Mouse (Mus musculus) midbrain, embryonic 14.5 days (tissue): ENCODE results near the gene Dnaja2. TPM values are rescaled to one million over a fixed set of nuclear protein-coding genes. Genes with fewer than 3 reads are reported as not detected.

Source experiments
- ATAC-seq: fragments of 200-750 bp; cut with Nextera tagmentation; 2 replicates; pipeline ENCODE4 v1.8.0; 2017; ENCODE audit warnings: moderate number of reproducible peaks, moderate library complexity; ENCODE audit not compliant: low FRiP score, low TSS enrichment
- DNase-seq: peaks from one replicate; pipeline ENCODE4 v3.0.0-alpha.2; 2015
- H3K27ac ChIP-seq: fragments of 300-500 bp; sonication (generic); replicated peaks from 2 replicates; pipeline ENCODE4 v1.5.1; 2014; ENCODE audit warnings: mild to moderate bottlenecking, low read depth, low read length, moderate library complexity
- H3K27me3 ChIP-seq: fragments of 300-500 bp; sonication (generic); 2 replicates; pipeline ENCODE4 v1.6.1; 2014; ENCODE audit warnings: low read length, control low read depth, mixed read lengths; ENCODE audit not compliant: control insufficient read depth, insufficient read depth
- H3K36me3 ChIP-seq: fragments of 300-500 bp; sonication (generic); 2 replicates; pipeline ENCODE4 v1.6.1; 2014; ENCODE audit warnings: low read length, control low read depth; ENCODE audit not compliant: control insufficient read depth, insufficient read depth
- H3K4me1 ChIP-seq: fragments of 300-500 bp; sonication (generic); 2 replicates; pipeline ENCODE4 v1.6.1; 2014; ENCODE audit warnings: mild to moderate bottlenecking, antibody characterized with exemption, low read length, control low read depth; ENCODE audit not compliant: control insufficient read depth, insufficient read depth
- H3K4me2 ChIP-seq: fragments of 300-500 bp; sonication (generic); 2 replicates; pipeline ENCODE4 v1.6.1; 2014; ENCODE audit warnings: mild to moderate bottlenecking, low read length, moderate library complexity
- H3K4me3 ChIP-seq: fragments of 300-500 bp; sonication (generic); replicated peaks from 2 replicates; pipeline ENCODE4 v1.5.1; 2014; ENCODE audit warnings: low read depth, low read length
- H3K9ac ChIP-seq: fragments of 300-500 bp; sonication (generic); replicated peaks from 2 replicates; pipeline ENCODE4 v1.6.1; 2014; ENCODE audit warnings: mild to moderate bottlenecking, low read length, moderate library complexity
- H3K9me3 ChIP-seq: fragments of 300-500 bp; sonication (generic); 2 replicates; pipeline ENCODE4 v1.6.1; 2016; ENCODE audit warnings: low read length, control low read depth, mixed read lengths; ENCODE audit not compliant: control insufficient read depth
- WGBS: fragments of 180-500 bp; shearing (Covaris S2); extraction: QIAGEN DNeasy Blood & Tissue Kit; methylation state at CpG from one replicate; pipeline ENCODE4 v1.1.7; 2014; 5-methylcytosine and 5-hydroxymethylcytosine counted together
- polyA plus RNA-seq: library from polyadenylated mRNA; unstranded; fragments of >200 nt; fragmentation: Nextera tagmentation; extraction: Ambion mirVana; gene quantifications from 2 replicates; pipeline ENCODE4 v1.2.1, GENCODE M21; 2014

Dnaja2 gene
- polyA plus RNA-seq, 1 experiment from 2014 or later, result 182 TPM

DNA sequence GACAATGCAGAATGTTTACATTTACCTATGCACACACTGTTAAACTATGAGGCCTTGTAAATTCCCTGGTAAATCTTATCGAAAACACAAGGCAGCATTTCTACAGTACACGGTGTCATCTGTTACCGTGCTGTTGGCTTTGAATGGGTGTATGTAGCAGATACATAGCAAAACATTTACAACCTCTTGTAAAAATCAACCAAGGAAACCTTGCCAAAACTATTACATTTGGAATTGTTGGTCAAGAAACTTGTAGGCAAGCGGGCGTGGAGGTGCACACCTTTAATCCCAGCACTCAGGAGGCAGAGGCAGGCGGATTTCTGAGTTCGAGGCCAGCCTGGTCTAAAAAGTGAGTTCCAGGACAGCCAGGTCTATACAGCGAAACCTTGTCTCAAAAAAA, 8.2 kb upstream of the Dnaja2 start:
- H3K9me3 ChIP-seq, result no peaks in the 10 kb centered on the region
- H3K27me3 ChIP-seq, result no peaks in the 10 kb centered on the region
- H3K4me1 ChIP-seq, result no peaks in the 10 kb centered on the region
- DNase-seq (no peak), ATAC-seq (no peak)
- no peak overlapping the region for H3K4me2 ChIP-seq
- no peak overlapping the region for H3K27ac ChIP-seq
- WGBS, result 92% methylated on average over 8 of the region's 8 CpGs
- no peaks in the 10 kb centered on the region for H3K36me3 ChIP-seq
- H3K9ac ChIP-seq, result no peak overlapping the region
- no peak overlapping the region for H3K4me3 ChIP-seq

- no peaks in the 10 kb centered on the region for H3K9me3 ChIP-seq
- no peak overlapping the region for H3K4me3 ChIP-seq
- H3K36me3 ChIP-seq, result no peaks in the 10 kb centered on the region
- peaks cover 4% of the 10 kb centered on the region; the same call in 1 of the 2 replicates for H3K4me1 ChIP-seq
- DNase-seq (no peak), ATAC-seq (no peak)
- no peak overlapping the region for H3K27ac ChIP-seq
- H3K27me3 ChIP-seq, result no peaks in the 10 kb centered on the region
- H3K4me2 ChIP-seq, result no peak overlapping the region
- WGBS, result 69% methylated on average over 2 of the region's 2 CpGs
- H3K9ac ChIP-seq, result no peak overlapping the region
Measured at GRCm38 (mm10) chr8:85559966-85560365, 4.8 kb upstream of the Dnaja2 start.

- Histone ChIP-seq H3K36me3 (no peaks in the 10 kb centered on the region), H3K9ac (no peak overlapping the region), H3K4me3 (no peak overlapping the region), H3K27ac (no peak overlapping the region), H3K4me2 (no peak overlapping the region), H3K27me3 (no peaks in the 10 kb centered on the region), H3K9me3 (no peaks in the 10 kb centered on the region), H3K4me1 (peaks cover 4% of the 10 kb centered on the region; the same call in 1 of the 2 replicates)
- DNase-seq, result no peak
- 97% methylated on average over 1 of the region's 1 CpGs for WGBS
- ATAC-seq, result no peak
Measured at GRCm38 (mm10) chr8:85559201-85559600, 4.1 kb upstream of the Dnaja2 start.

- no peak overlapping the region for H3K27ac ChIP-seq
- WGBS, result 86% methylated on average over 3 of the region's 3 CpGs
- peaks cover 6% of the 10 kb centered on the region; the same call in 1 of the 2 replicates for H3K4me1 ChIP-seq
- H3K4me2 ChIP-seq, result no peak overlapping the region
- peaks cover 6% of the 10 kb centered on the region for H3K36me3 ChIP-seq
- H3K9me3 ChIP-seq, result no peaks in the 10 kb centered on the region
- no peak for ATAC-seq
- H3K4me3 ChIP-seq, result no peak overlapping the region
- H3K9ac ChIP-seq, result no peak overlapping the region
- no peaks in the 10 kb centered on the region for H3K27me3 ChIP-seq
- no peak for DNase-seq
Measured at GRCm38 (mm10) chr8:85557601-85557986, 2.5 kb upstream of the Dnaja2 start.

GRCm38 (mm10) chr8:85556986-85557600, 1.9 kb upstream of the Dnaja2 start:
- Histone ChIP-seq H3K27ac (no peak overlapping the region), H3K27me3 (no peaks in the 10 kb centered on the region), H3K4me1 (peaks cover 6% of the 10 kb centered on the region; the same call in 1 of the 2 replicates), H3K36me3 (peaks cover 11% of the 10 kb centered on the region), H3K9ac (no peak overlapping the region), H3K4me2 (no peak overlapping the region), H3K4me3 (no peak overlapping the region), H3K9me3 (no peaks in the 10 kb centered on the region)
- no peak for ATAC-seq
- 64% methylated on average over 2 of the region's 2 CpGs for WGBS
- no peak for DNase-seq

DNA sequence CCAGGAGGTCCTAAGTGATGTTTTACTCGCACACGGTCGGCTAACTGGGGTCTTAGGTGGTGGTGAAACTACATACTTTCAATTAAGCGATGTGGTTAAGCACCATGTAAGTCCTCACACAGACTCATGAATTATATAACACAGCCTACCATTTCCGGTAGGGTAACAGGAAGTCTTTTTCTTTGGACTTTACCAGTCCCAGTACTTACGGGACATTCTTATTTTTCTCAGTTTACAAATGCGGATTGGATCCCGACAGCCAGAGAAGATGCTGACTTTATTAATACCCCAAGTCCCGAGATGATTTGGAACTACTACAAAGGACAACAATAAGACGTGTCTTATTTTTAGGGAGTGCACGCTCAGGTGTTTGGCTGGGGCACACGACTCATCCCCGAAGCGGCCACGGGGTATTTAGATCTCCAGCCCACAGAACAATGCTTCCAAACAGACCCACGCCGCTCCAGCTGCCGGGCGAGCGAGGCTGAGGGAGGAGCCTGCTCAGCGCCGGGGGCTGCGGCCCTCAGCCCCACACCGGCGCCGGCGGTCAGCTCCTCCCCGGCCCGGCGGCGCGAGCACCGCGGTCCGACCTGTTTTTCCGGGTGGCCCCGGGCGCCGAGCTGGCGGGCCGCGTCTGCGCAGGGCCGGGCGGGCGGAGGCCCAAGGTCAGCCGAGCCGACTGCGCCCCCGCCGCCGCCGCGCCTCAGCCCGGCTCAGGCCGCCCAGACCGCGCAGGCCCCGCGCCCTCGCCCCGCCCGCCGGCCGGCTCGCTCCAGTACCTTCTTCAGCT, 558 bp downstream of the Dnaja2 start:
- H3K4me3 ChIP-seq, result peak overlapping the region; percentile 94
- H3K9ac ChIP-seq, result peak overlapping the region; percentile 87
- ATAC-seq (peak; percentile 88), DNase-seq (peak; percentile 54)
- H3K9me3 ChIP-seq, result no peaks in the 10 kb centered on the region
- WGBS, result under 1% methylated on average over 62 of the region's 66 CpGs
- no peaks in the 10 kb centered on the region for H3K27me3 ChIP-seq
- peak overlapping the region; percentile 86 for H3K27ac ChIP-seq
- peak overlapping the region; percentile 91 for H3K4me2 ChIP-seq
- peaks cover 9% of the 10 kb centered on the region; the same call in 1 of the 2 replicates for H3K4me1 ChIP-seq
- H3K36me3 ChIP-seq, result peaks cover 32% of the 10 kb centered on the region

DNA sequence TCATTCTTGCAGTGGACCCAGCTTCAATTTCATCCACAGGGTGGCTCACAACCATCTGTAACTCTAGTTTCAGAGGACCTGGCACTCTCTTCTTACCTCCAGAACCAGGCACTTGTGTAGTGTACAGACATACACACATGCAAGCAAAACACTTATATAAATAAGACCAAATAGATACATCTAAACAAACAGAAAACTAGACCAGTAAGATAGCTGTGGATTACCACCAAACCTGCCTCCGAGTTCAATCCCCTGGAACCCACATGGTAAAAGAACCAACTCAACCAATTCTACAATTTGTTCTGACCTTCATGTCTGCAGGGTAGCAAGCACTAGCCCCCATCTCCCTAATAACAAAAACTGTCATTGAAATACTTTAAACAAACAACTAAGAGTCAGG, 3.2 kb downstream of the Dnaja2 start:
- Histone ChIP-seq H3K4me2 (no peak overlapping the region), H3K27me3 (no peaks in the 10 kb centered on the region), H3K4me3 (no peak overlapping the region), H3K9ac (no peak overlapping the region), H3K27ac (no peak overlapping the region), H3K36me3 (peaks cover 59% of the 10 kb centered on the region), H3K9me3 (no peaks in the 10 kb centered on the region), H3K4me1 (peaks cover 9% of the 10 kb centered on the region; the same call in 1 of the 2 replicates)
- DNase-seq (no peak), ATAC-seq (no peak)
- 97% methylated on average over 1 of the region's 1 CpGs for WGBS

- Histone ChIP-seq H3K36me3 (peaks cover 63% of the 10 kb centered on the region), H3K4me1 (no peaks in the 10 kb centered on the region), H3K27ac (no peak overlapping the region), H3K27me3 (no peaks in the 10 kb centered on the region), H3K9me3 (no peaks in the 10 kb centered on the region), H3K9ac (no peak overlapping the region), H3K4me3 (no peak overlapping the region), H3K4me2 (no peak overlapping the region)
- DNase-seq, result no peak
- no peak for ATAC-seq
- 97% methylated on average over 2 of the region's 2 CpGs for WGBS
Measured at GRCm38 (mm10) chr8:85536332-85536731, 18.8 kb downstream of the Dnaja2 start.

DNA sequence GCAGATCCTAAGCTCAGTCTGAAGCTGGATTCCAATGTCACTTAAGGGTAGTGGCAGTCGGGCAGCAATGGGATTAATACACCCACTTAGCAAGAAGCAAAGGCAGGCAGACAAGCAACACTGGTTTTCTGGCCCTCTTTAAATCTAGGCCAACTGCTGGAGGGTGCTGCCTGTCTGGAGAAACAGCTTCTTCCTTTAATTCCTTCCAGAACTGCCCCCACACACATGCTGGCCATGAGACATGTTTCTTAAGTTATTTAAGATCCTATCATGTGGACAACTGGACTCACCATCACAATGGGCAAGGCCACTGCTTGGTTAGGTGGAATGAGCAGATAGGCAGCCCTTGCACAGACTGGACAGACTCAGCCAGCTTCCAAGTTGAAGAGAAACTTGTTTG, 21.0 kb downstream of the Dnaja2 start:
- H3K27ac ChIP-seq, result no peak overlapping the region
- no peak overlapping the region for H3K9ac ChIP-seq
- H3K27me3 ChIP-seq, result no peaks in the 10 kb centered on the region
- H3K36me3 ChIP-seq, result peaks cover 41% of the 10 kb centered on the region
- H3K9me3 ChIP-seq, result no peaks in the 10 kb centered on the region
- no peaks in the 10 kb centered on the region for H3K4me1 ChIP-seq
- H3K4me3 ChIP-seq, result no peak overlapping the region
- ATAC-seq (no peak), DNase-seq (no peak)
- no peak overlapping the region for H3K4me2 ChIP-seq
- WGBS, result 94% methylated on average over 1 of the region's 1 CpGs
